8 mouse cellular contexts compared by ENCODE assay signal in the genomic region with DNA sequence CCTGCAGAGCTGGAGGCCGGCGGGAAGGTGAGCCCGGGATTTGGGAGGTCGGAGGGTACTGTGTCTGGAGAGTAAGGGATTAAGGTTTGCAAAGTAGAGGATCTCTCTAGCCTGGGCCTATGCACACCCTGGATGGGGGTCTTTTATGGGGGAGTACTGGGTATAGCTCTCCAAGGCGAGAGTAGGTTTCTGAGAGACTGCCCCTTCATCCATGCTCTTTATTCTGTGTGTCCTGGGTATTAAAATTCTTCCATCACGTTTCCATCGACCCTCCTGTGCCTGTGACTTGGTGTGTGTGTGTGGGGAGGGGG. TPM values are rescaled to one million over a fixed set of nuclear protein-coding genes. Genes with fewer than 3 reads are reported as not detected.
DNase-seq lines count a peak whose midpoint lies in the region; ATAC-seq and TF ChIP-seq lines count a peak whose summit lies in the region.

No protein-coding gene starts in this region.

- 7% methylated on average over 7 of the region's 7 CpGs for WGBS in heart, adult 2 months
- 8% methylated on average over 7 of the region's 7 CpGs for WGBS in liver, embryonic 11.5 days
- WGBS in stomach, embryonic 16.5 days = under 1% methylated on average over 7 of the region's 7 CpGs

- H3K27me3 ChIP-seq in heart, adult 2 months (ENCODE audit: control insufficient read depth, insufficient read depth, low read length) = no peaks in the 10 kb centered on the region
- no peaks in the 10 kb centered on the region for H3K27me3 ChIP-seq in testis, adult 2 months (ENCODE audit: control insufficient read depth, insufficient read depth, low read length)
- peaks cover 3% of the 10 kb centered on the region for H3K27me3 ChIP-seq in liver, embryonic 11.5 days (replicated peaks; ENCODE audit: control insufficient read depth, insufficient read depth, low read length)
- H3K27me3 ChIP-seq in stomach, embryonic 16.5 days (ENCODE audit: control insufficient read depth, insufficient read depth, low read length) = no peaks in the 10 kb centered on the region

- DNase-seq in heart, adult 2 months = no peak
- no peak for DNase-seq in heart, postnatal 36 days
- no peak for DNase-seq in testis, postnatal 10 days (ENCODE audit: low spot score)
- no peak for DNase-seq in liver, embryonic 11.5 days (ENCODE audit: low spot score)
- no peak for DNase-seq in MN1 (ENCODE audit: low spot score)
- DNase-seq in ovary, postnatal 10 days (ENCODE audit: low spot score) = no peak

- no peak for TF ChIP-seq CTCF in heart, adult 2 months (IDR thresholded peaks at IDR 0.05)
- TF ChIP-seq CTCF in testis, adult 2 months (IDR thresholded peaks at IDR 0.05; ENCODE audit: control insufficient read depth, insufficient read depth, insufficient replicate concordance, low read depth, low read length) = no peak

- no peak for TF ChIP-seq EP300 in heart, adult 2 months (IDR thresholded peaks at IDR 0.05; ENCODE audit: insufficient read depth, low read depth, low read length)

- TF ChIP-seq POLR2A in heart, adult 2 months (IDR thresholded peaks at IDR 0.05; ENCODE audit: insufficient read depth, low read depth, low read length) = no peak
- TF ChIP-seq POLR2A in testis, adult 2 months (IDR thresholded peaks at IDR 0.05; ENCODE audit: control insufficient read depth, low read depth, low read length) = no peak

- no peaks in the 10 kb centered on the region for H3K79me2 ChIP-seq in heart, adult 2 months (replicated peaks; ENCODE audit: control insufficient read depth, insufficient read depth, low read length)

- ATAC-seq in liver, embryonic 11.5 days (replicated peaks; ENCODE audit: low FRiP score) = no peak; the same call in 1 of the 2 replicates
- no peak; the same call in 1 of the 2 replicates for ATAC-seq in stomach, embryonic 16.5 days (ENCODE audit: insufficient read depth, low FRiP score)

- H3K4me3 ChIP-seq in heart, adult 2 months = peak overlapping the region; percentile 51
- peak overlapping the region; percentile 84 for H3K4me3 ChIP-seq in testis, adult 2 months (ENCODE audit: control insufficient read depth, low read depth, low read length)
- peak overlapping the region; percentile 74 for H3K4me3 ChIP-seq in liver, embryonic 11.5 days (ENCODE audit: low read depth, low read length)
- peak overlapping the region; percentile 83 for H3K4me3 ChIP-seq in stomach, embryonic 16.5 days (replicated peaks; ENCODE audit: low read length)

- no peaks in the 10 kb centered on the region for H3K4me1 ChIP-seq in heart, adult 2 months (ENCODE audit: control insufficient read depth, insufficient read depth, low read length)
- H3K4me1 ChIP-seq in testis, adult 2 months (ENCODE audit: control insufficient read depth, insufficient read depth, low read length) = peaks cover 4% of the 10 kb centered on the region
- no peaks in the 10 kb centered on the region for H3K4me1 ChIP-seq in liver, embryonic 11.5 days (replicated peaks; ENCODE audit: control insufficient read depth, insufficient read depth, low read length)
- 0 out of 2 replicates have a peak, but pooled peaks cover 3% of the 10 kb centered on the region for H3K4me1 ChIP-seq in stomach, embryonic 16.5 days (ENCODE audit: control insufficient read depth, insufficient read depth, low read length)

- peak overlapping the region; percentile 79 for H3K4me2 ChIP-seq in liver, embryonic 11.5 days
- peak overlapping the region; percentile 98 for H3K4me2 ChIP-seq in stomach, embryonic 16.5 days (ENCODE audit: low read depth, low read length)

- no peaks in the 10 kb centered on the region for H3K9me3 ChIP-seq in liver, embryonic 11.5 days (ENCODE audit: control insufficient read depth, low read length)
- no peaks in the 10 kb centered on the region for H3K9me3 ChIP-seq in stomach, embryonic 16.5 days (replicated peaks; ENCODE audit: control insufficient read depth, low read length)

- no peaks in the 10 kb centered on the region for H3K36me3 ChIP-seq in heart, adult 2 months (ENCODE audit: control insufficient read depth, insufficient read depth, low read length)
- no peaks in the 10 kb centered on the region for H3K36me3 ChIP-seq in testis, adult 2 months (ENCODE audit: control insufficient read depth, insufficient read depth, low read length)
- no peaks in the 10 kb centered on the region for H3K36me3 ChIP-seq in liver, embryonic 11.5 days (ENCODE audit: control insufficient read depth, insufficient read depth, low read length)
- H3K36me3 ChIP-seq in stomach, embryonic 16.5 days (ENCODE audit: control insufficient read depth, insufficient read depth, low read length) = no peaks in the 10 kb centered on the region

- H3K9ac ChIP-seq in heart, adult 2 months (ENCODE audit: low read depth, low read length) = peak overlapping the region; percentile 67
- H3K9ac ChIP-seq in liver, embryonic 11.5 days (ENCODE audit: low read depth, low read length) = peak overlapping the region; percentile 66
- peak overlapping the region; percentile 86 for H3K9ac ChIP-seq in stomach, embryonic 16.5 days (ENCODE audit: low read length)

- intact Hi-C loops in heart, adult 2 months (cut with DNase I) = no loop called here
- intact Hi-C loops in heart, postnatal 36 days (cut with DNase I) = no loop called here

- H3K27ac ChIP-seq in heart, adult 2 months = no peak overlapping the region
- no peak overlapping the region for H3K27ac ChIP-seq in testis, adult 2 months (ENCODE audit: control insufficient read depth, insufficient read depth, low read depth, low read length)
- no peak overlapping the region for H3K27ac ChIP-seq in liver, embryonic 11.5 days (ENCODE audit: low read depth, low read length)
- H3K27ac ChIP-seq in stomach, embryonic 16.5 days (ENCODE audit: low read length) = peak overlapping the region; percentile 85

RNA-seq across cellular contexts. Expression of gene Ephb6, which starts 0.5 kb away (rescaled TPM):
- total RNA-seq in heart, adult 2 months (2021) = 1 to 10 TPM; 1.6 to 2.0 TPM
- 1.9 and 2.1 TPM in 2 replicates for polyA plus RNA-seq in heart, adult 2 months (2012; rRNA removed)
- 1 to 10 TPM; 1.3 to 2.1 TPM for total RNA-seq in heart, postnatal 36 days (2021)
- 3.2 and 3.3 TPM in 2 replicates for polyA plus RNA-seq in testis, adult 2 months (2012; rRNA removed)
- 5.7 and 6.3 TPM in 2 replicates for polyA plus RNA-seq in liver, embryonic 11.5 days (2014; fragmentation: Nextera tagmentation; extraction: Ambion mirVana)
- 11.0 and 11.7 TPM in 2 replicates for polyA plus RNA-seq in stomach, embryonic 16.5 days (2015; fragmentation: Nextera tagmentation; extraction: Ambion mirVana)

RNA-seq across cellular contexts. Expression of gene Trpv6, which starts 30.5 kb away (rescaled TPM):
- not detected for total RNA-seq in heart, adult 2 months (2021)
- not detected in 2 replicates for polyA plus RNA-seq in heart, adult 2 months (2012; rRNA removed)
- total RNA-seq in heart, postnatal 36 days (2021) = not detected
- polyA plus RNA-seq in testis, adult 2 months (2012; rRNA removed) = 0.42 and 3.0 TPM in 2 replicates
- 0.07 and 0.27 TPM in 2 replicates for polyA plus RNA-seq in liver, embryonic 11.5 days (2014; fragmentation: Nextera tagmentation; extraction: Ambion mirVana)
- 10.0 and 10.9 TPM in 2 replicates for polyA plus RNA-seq in stomach, embryonic 16.5 days (2015; fragmentation: Nextera tagmentation; extraction: Ambion mirVana)
